Mouse (Mus musculus) lung, postnatal 0 days (tissue): ENCODE results near the gene Nlrp1b.

Experiments used
- CTCF ChIP-seq: IDR thresholded peaks from 2 replicates; pipeline ENCODE4 v1.5.1; 2016; ENCODE audit warnings: antibody characterized with exemption, mild to moderate bottlenecking
- EP300 ChIP-seq: IDR thresholded peaks from 2 replicates; pipeline ENCODE4 v1.6.1; 2016; ENCODE audit warnings: antibody characterized with exemption, mild to moderate bottlenecking, control low read depth

DNA sequence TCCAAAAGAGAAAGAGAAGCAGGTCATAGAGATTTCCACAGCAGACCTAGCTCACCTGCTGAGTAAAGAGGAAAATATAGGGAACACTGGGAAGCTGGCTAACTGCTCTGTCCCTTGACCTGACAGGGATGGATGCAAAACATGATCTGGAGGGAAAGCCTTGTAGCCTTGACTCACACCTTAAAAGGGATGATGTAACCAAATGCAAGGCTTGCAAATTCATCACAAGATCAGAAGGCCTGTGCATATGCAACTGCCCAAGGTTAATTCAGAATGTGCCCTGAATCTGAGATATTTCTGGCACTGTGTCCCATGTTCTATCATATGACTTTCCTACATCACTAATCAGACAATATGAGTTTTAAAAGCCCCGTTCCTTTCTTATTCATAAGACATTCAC, 75.3 kb downstream of the Nlrp1b start:
- TF ChIP-seq CTCF, result no peak
- no peak for TF ChIP-seq EP300
